Mouse (Mus musculus): ENCODE measurements at regions not wholly inside any gene's neighbourhood (a gene's known extent, or its start where the extent isn't known, plus 50 kb on each side); places are given as distances from the start of the nearest gene placed in this dataset.

GRCm38 (mm10) chrX:66524891-66525290 is 124.2 kb upstream of the Slitrk2 start:
- DNase-seq (ENCODE audit: low spot score), result no peak

- no peak for DNase-seq (ENCODE audit: low spot score)
Measured at GRCm38 (mm10) chrX:66526842-66527623, 122.1 kb upstream of the Slitrk2 start.

GRCm38 (mm10) chrX:66528931-66529330 is 120.2 kb upstream of the Slitrk2 start:
- no peak for DNase-seq (ENCODE audit: low spot score)

- peak; percentile 10 for DNase-seq (ENCODE audit: low spot score)
Measured at GRCm38 (mm10) chrX:66544002-66544520, 105.1 kb upstream of the Slitrk2 start.

- DNase-seq (ENCODE audit: low spot score), result no peak
Measured at GRCm38 (mm10) chrX:66554539-66554938, 94.6 kb upstream of the Slitrk2 start.

Data from embryo, embryonic 10 days (tissue).